Mouse (Mus musculus): ENCODE measurements around the gene Slc38a3.

DNA sequence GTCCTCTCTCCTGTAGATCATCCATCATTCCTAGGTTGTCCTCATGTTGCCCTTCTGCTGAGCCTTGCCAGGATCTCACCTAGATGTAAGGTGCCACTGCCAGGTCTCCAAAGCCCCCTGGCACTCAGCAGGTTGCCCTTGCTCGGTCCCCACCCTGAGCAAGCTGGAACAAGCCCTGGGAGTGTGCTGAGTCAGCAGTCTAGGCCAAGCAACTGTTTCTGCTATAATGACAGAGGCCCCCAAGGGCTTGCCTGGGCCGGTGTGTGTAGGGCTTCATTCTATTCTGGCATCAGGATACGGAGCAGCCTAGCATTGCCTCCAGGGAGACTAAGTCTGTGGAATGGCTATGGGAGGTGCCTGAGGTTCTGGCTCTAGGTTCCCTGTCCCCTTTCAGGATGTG lies 8.6 kb downstream of the Slc38a3 start:
- TF ChIP-seq CTCF (IDR thresholded peaks at IDR 0.05; ENCODE audit: low read depth) = no peak
- no peak for TF ChIP-seq EP300 (IDR thresholded peaks at IDR 0.05; ENCODE audit: low read depth)

Data from liver, embryonic 14.5 days (tissue).